Mouse (Mus musculus) limb, embryonic 15.5 days (tissue): ENCODE measurements around the gene Arhgap24. TPM values are rescaled to one million over a fixed set of nuclear protein-coding genes. Genes with fewer than 3 reads are reported as not detected.

ENCODE experiments used
- ATAC-seq: fragments of 200-750 bp; cut with Nextera tagmentation; 2 replicates; pipeline ENCODE4 v1.8.0; 2017; ENCODE audit warnings: low read depth, moderate TSS enrichment; ENCODE audit not compliant: insufficient number of reproducible peaks, low FRiP score, low TSS enrichment
- H3K27ac ChIP-seq: fragments of 300-500 bp; sonication (generic); 2 replicates; pipeline ENCODE4 v1.5.1; 2015; ENCODE audit warnings: moderate library complexity, mild to moderate bottlenecking, inconsistent platforms
- H3K27me3 ChIP-seq: fragments of 300-500 bp; sonication (generic); 2 replicates; pipeline ENCODE4 v1.6.1; 2015; ENCODE audit warnings: inconsistent platforms
- H3K36me3 ChIP-seq: fragments of 300-500 bp; sonication (generic); 2 replicates; pipeline ENCODE4 v1.6.1; 2015; ENCODE audit warnings: inconsistent platforms
- H3K4me1 ChIP-seq: fragments of 300-500 bp; sonication (generic); 2 replicates; pipeline ENCODE4 v1.6.1; 2015; ENCODE audit warnings: inconsistent platforms
- H3K4me2 ChIP-seq: fragments of 300-500 bp; sonication (generic); 2 replicates; pipeline ENCODE4 v1.6.1; 2015; ENCODE audit warnings: mild to moderate bottlenecking, inconsistent platforms
- H3K4me3 ChIP-seq: fragments of 300-500 bp; sonication (generic); 2 replicates; pipeline ENCODE4 v1.5.1; 2015; ENCODE audit warnings: mild to moderate bottlenecking, inconsistent platforms
- H3K9ac ChIP-seq: fragments of 300-500 bp; sonication (generic); 2 replicates; pipeline ENCODE4 v1.6.1; 2015; ENCODE audit warnings: inconsistent platforms
- H3K9me3 ChIP-seq: fragments of 300-500 bp; sonication (generic); 2 replicates; pipeline ENCODE4 v1.6.1; 2016; ENCODE audit warnings: inconsistent platforms
- WGBS: fragments of 180-500 bp; shearing (Covaris S2); methylation state at CpG from one replicate; pipeline ENCODE4 v1.1.7; 2015; 5-methylcytosine and 5-hydroxymethylcytosine counted together
- polyA plus RNA-seq: library from polyadenylated mRNA; unstranded; fragments of >200 nt; fragmentation: Nextera tagmentation; extraction: Ambion mirVana; gene quantifications from 2 replicates; pipeline ENCODE4 v1.2.1, GENCODE M21; 2015

Gene Arhgap24
- polyA plus RNA-seq, 1 experiment from 2014 or later, result 34.0 TPM

- H3K27ac ChIP-seq, result no peak overlapping the region
- WGBS, result 42% methylated on average over 4 of the region's 4 CpGs
- H3K4me3 ChIP-seq, result no peak overlapping the region
- H3K27me3 ChIP-seq, result no peaks in the 10 kb centered on the region
- H3K4me2 ChIP-seq, result no peak overlapping the region
- H3K9me3 ChIP-seq, result no peaks in the 10 kb centered on the region
- H3K36me3 ChIP-seq, result no peaks in the 10 kb centered on the region
- no peak overlapping the region for H3K9ac ChIP-seq
- ATAC-seq, result no peak
- H3K4me1 ChIP-seq, result peaks cover 16% of the 10 kb centered on the region; the same call in 1 of the 2 replicates
These were observed 245.8 kb downstream of the Arhgap24 start for GRCm38 (mm10) chr5:102726985-102727384.

- no peak for ATAC-seq
- no peak overlapping the region for H3K4me3 ChIP-seq
- no peaks in the 10 kb centered on the region for H3K27me3 ChIP-seq
- no peaks in the 10 kb centered on the region for H3K9me3 ChIP-seq
- no peak overlapping the region for H3K27ac ChIP-seq
- no peak overlapping the region for H3K9ac ChIP-seq
- no peak overlapping the region for H3K4me2 ChIP-seq
- peaks cover 16% of the 10 kb centered on the region; the same call in 1 of the 2 replicates for H3K4me1 ChIP-seq
- H3K36me3 ChIP-seq, result no peaks in the 10 kb centered on the region
These were observed 247.3 kb downstream of the Arhgap24 start for GRCm38 (mm10) chr5:102728531-102728930.

- ATAC-seq, result no peak
- Histone ChIP-seq H3K9me3 (no peaks in the 10 kb centered on the region), H3K9ac (no peak overlapping the region), H3K4me2 (no peak overlapping the region), H3K4me1 (peaks cover 11% of the 10 kb centered on the region; the same call in 1 of the 2 replicates), H3K36me3 (no peaks in the 10 kb centered on the region), H3K27ac (no peak overlapping the region), H3K27me3 (no peaks in the 10 kb centered on the region), H3K4me3 (no peak overlapping the region)
- WGBS, result 41% methylated on average over 3 of the region's 3 CpGs
These were observed 248.3 kb downstream of the Arhgap24 start for GRCm38 (mm10) chr5:102729476-102729875.

- peaks cover 13% of the 10 kb centered on the region for H3K4me1 ChIP-seq
- 0 out of 2 replicates have a peak overlapping the region, but pooled peaks have one; percentile 5 for H3K4me2 ChIP-seq
- ATAC-seq, result peak; percentile 94
- peak overlapping the region; percentile 80 for H3K27ac ChIP-seq
- no peaks in the 10 kb centered on the region for H3K27me3 ChIP-seq
- H3K9ac ChIP-seq, result no peak overlapping the region
- H3K36me3 ChIP-seq, result no peaks in the 10 kb centered on the region
- H3K9me3 ChIP-seq, result no peaks in the 10 kb centered on the region
- no peak overlapping the region for H3K4me3 ChIP-seq
- WGBS, result 26% methylated on average over 5 of the region's 5 CpGs
These were observed 254.9 kb downstream of the Arhgap24 start for GRCm38 (mm10) chr5:102736131-102736530.

- WGBS, result 60% methylated on average over 5 of the region's 5 CpGs
- no peak overlapping the region for H3K9ac ChIP-seq
- ATAC-seq, result no peak
- no peak overlapping the region for H3K27ac ChIP-seq
- H3K4me2 ChIP-seq, result no peak overlapping the region
- H3K4me3 ChIP-seq, result no peak overlapping the region
- H3K9me3 ChIP-seq, result no peaks in the 10 kb centered on the region
- H3K4me1 ChIP-seq, result peaks cover 9% of the 10 kb centered on the region
- no peaks in the 10 kb centered on the region for H3K27me3 ChIP-seq
- H3K36me3 ChIP-seq, result no peaks in the 10 kb centered on the region
These were observed 261.5 kb downstream of the Arhgap24 start for GRCm38 (mm10) chr5:102742554-102743255.

- no peak for ATAC-seq
- Histone ChIP-seq H3K36me3 (no peaks in the 10 kb centered on the region), H3K27me3 (no peaks in the 10 kb centered on the region), H3K4me3 (no peak overlapping the region), H3K9ac (no peak overlapping the region), H3K4me1 (peaks cover 9% of the 10 kb centered on the region), H3K9me3 (no peaks in the 10 kb centered on the region), H3K4me2 (no peak overlapping the region), H3K27ac (no peak overlapping the region)
- WGBS, result 53% methylated on average over 3 of the region's 3 CpGs
These were observed 262.2 kb downstream of the Arhgap24 start for GRCm38 (mm10) chr5:102743436-102743835.

GRCm38 (mm10) chr5:102744051-102744450, 262.9 kb downstream of the Arhgap24 start:
- Histone ChIP-seq H3K27me3 (no peaks in the 10 kb centered on the region), H3K4me3 (no peak overlapping the region), H3K36me3 (no peaks in the 10 kb centered on the region), H3K27ac (peak overlapping the region; percentile 47; the same call in 1 of the 2 replicates), H3K9ac (no peak overlapping the region), H3K4me2 (no peak overlapping the region), H3K4me1 (peaks cover 9% of the 10 kb centered on the region), H3K9me3 (no peaks in the 10 kb centered on the region)
- no peak for ATAC-seq
- WGBS, result 46% methylated on average over 4 of the region's 4 CpGs

GRCm38 (mm10) chr5:102748146-102748545, 267.0 kb downstream of the Arhgap24 start:
- Histone ChIP-seq H3K9ac (no peak overlapping the region), H3K4me1 (peaks cover 22% of the 10 kb centered on the region), H3K4me2 (no peak overlapping the region), H3K9me3 (no peaks in the 10 kb centered on the region), H3K36me3 (no peaks in the 10 kb centered on the region), H3K27me3 (no peaks in the 10 kb centered on the region), H3K4me3 (no peak overlapping the region), H3K27ac (no peak overlapping the region)
- 51% methylated on average over 9 of the region's 9 CpGs for WGBS
- no peak for ATAC-seq

- H3K4me1 ChIP-seq, result peaks cover 20% of the 10 kb centered on the region
- H3K27ac ChIP-seq, result no peak overlapping the region
- ATAC-seq, result no peak
- H3K9ac ChIP-seq, result no peak overlapping the region
- H3K36me3 ChIP-seq, result no peaks in the 10 kb centered on the region
- H3K27me3 ChIP-seq, result no peaks in the 10 kb centered on the region
- H3K4me2 ChIP-seq, result no peak overlapping the region
- no peak overlapping the region for H3K4me3 ChIP-seq
- WGBS, result 50% methylated on average over 8 of the region's 8 CpGs
- H3K9me3 ChIP-seq, result no peaks in the 10 kb centered on the region
These were observed 267.8 kb downstream of the Arhgap24 start for GRCm38 (mm10) chr5:102749020-102749419.

- no peak overlapping the region for H3K9ac ChIP-seq
- H3K27ac ChIP-seq, result no peak overlapping the region
- H3K36me3 ChIP-seq, result no peaks in the 10 kb centered on the region
- 61% methylated on average over 5 of the region's 5 CpGs for WGBS
- ATAC-seq, result no peak
- no peaks in the 10 kb centered on the region for H3K27me3 ChIP-seq
- H3K4me2 ChIP-seq, result 0 out of 2 replicates have a peak overlapping the region, but pooled peaks have one; percentile 14
- H3K9me3 ChIP-seq, result no peaks in the 10 kb centered on the region
- H3K4me1 ChIP-seq, result peaks cover 13% of the 10 kb centered on the region; the same call in 1 of the 2 replicates
- no peak overlapping the region for H3K4me3 ChIP-seq
These were observed 269.5 kb downstream of the Arhgap24 start for GRCm38 (mm10) chr5:102750674-102751073.

- H3K27me3 ChIP-seq, result no peaks in the 10 kb centered on the region
These were observed 270.6 kb downstream of the Arhgap24 start for GRCm38 (mm10) chr5:102751661-102752307.

GRCm38 (mm10) chr5:102752308-102752663, 271.1 kb downstream of the Arhgap24 start:
- H3K36me3 ChIP-seq, result no peaks in the 10 kb centered on the region
- peaks cover 13% of the 10 kb centered on the region; the same call in 1 of the 2 replicates for H3K4me1 ChIP-seq
- no peak overlapping the region for H3K27ac ChIP-seq
- no peaks in the 10 kb centered on the region for H3K27me3 ChIP-seq
- H3K9ac ChIP-seq, result no peak overlapping the region
- 7% methylated on average over 2 of the region's 2 CpGs for WGBS
- H3K4me2 ChIP-seq, result no peak overlapping the region
- H3K9me3 ChIP-seq, result no peaks in the 10 kb centered on the region
- no peak overlapping the region for H3K4me3 ChIP-seq
- ATAC-seq, result no peak

More at GRCm38 (mm10) chr5:102751661-102752307, 270.6 kb downstream of the Arhgap24 start:
- H3K36me3 ChIP-seq, result no peaks in the 10 kb centered on the region
- H3K4me3 ChIP-seq, result no peak overlapping the region
- no peak overlapping the region for H3K4me2 ChIP-seq
- H3K4me1 ChIP-seq, result peaks cover 13% of the 10 kb centered on the region; the same call in 1 of the 2 replicates
- WGBS, result 33% methylated on average over 5 of the region's 5 CpGs
- no peak overlapping the region for H3K27ac ChIP-seq
- ATAC-seq, result no peak
- no peak overlapping the region for H3K9ac ChIP-seq
- no peaks in the 10 kb centered on the region for H3K9me3 ChIP-seq
